Mouse (Mus musculus): Measurements from ENCODE around the gene Hoxb3. TPM values are rescaled to one million over a fixed set of nuclear protein-coding genes. Genes with fewer than 3 reads are reported as not detected.

Hoxb3 gene
- polyA plus RNA-seq, 1 experiment from 2014 or later: 8.2 TPM

- no peak for ATAC-seq (ENCODE audit: low FRiP score, low TSS enrichment)
- H3K4me3 ChIP-seq (ENCODE audit: low read length): peak overlapping the region; percentile 53
- H3K4me1 ChIP-seq (ENCODE audit: control insufficient read depth, insufficient read depth, low read length): peaks cover 58% of the 10 kb centered on the region
- H3K27ac ChIP-seq (ENCODE audit: low read depth, low read length): peak overlapping the region; percentile 100
- no peaks in the 10 kb centered on the region for H3K27me3 ChIP-seq (ENCODE audit: control insufficient read depth, insufficient read depth, low read length)
- WGBS: 7% methylated on average over 34 of the region's 35 CpGs
- H3K36me3 ChIP-seq (ENCODE audit: control insufficient read depth, insufficient read depth, low read length): peaks cover 34% of the 10 kb centered on the region
- peak overlapping the region; percentile 95 for H3K4me2 ChIP-seq (replicated peaks; ENCODE audit: low read depth, low read length)
- H3K9me3 ChIP-seq (ENCODE audit: control insufficient read depth, low read length): no peaks in the 10 kb centered on the region
- peak overlapping the region; percentile 99 for H3K9ac ChIP-seq (ENCODE audit: low read depth, low read length)
Observed at GRCm38 (mm10) chr11:96300354-96301063, 22.6 kb upstream of the Hoxb3 start.

- peaks cover 59% of the 10 kb centered on the region for H3K4me1 ChIP-seq (ENCODE audit: control insufficient read depth, insufficient read depth, low read length)
- no peaks in the 10 kb centered on the region for H3K9me3 ChIP-seq (ENCODE audit: control insufficient read depth, low read length)
- peak overlapping the region; percentile 99 for H3K9ac ChIP-seq (ENCODE audit: low read depth, low read length)
- peak overlapping the region; percentile 53 for H3K4me3 ChIP-seq (ENCODE audit: low read length)
- H3K4me2 ChIP-seq (replicated peaks; ENCODE audit: low read depth, low read length): peak overlapping the region; percentile 95
- H3K27me3 ChIP-seq (ENCODE audit: control insufficient read depth, insufficient read depth, low read length): no peaks in the 10 kb centered on the region
- peak overlapping the region; percentile 100 for H3K27ac ChIP-seq (ENCODE audit: low read depth, low read length)
- H3K36me3 ChIP-seq (ENCODE audit: control insufficient read depth, insufficient read depth, low read length): peaks cover 39% of the 10 kb centered on the region
- no peak for ATAC-seq (ENCODE audit: low FRiP score, low TSS enrichment)
- 14% methylated on average over 10 of the region's 10 CpGs for WGBS
Observed at GRCm38 (mm10) chr11:96301064-96301431, 22.1 kb upstream of the Hoxb3 start.

GRCm38 (mm10) chr11:96301837-96302236, 21.3 kb upstream of the Hoxb3 start:
- peaks cover 62% of the 10 kb centered on the region for H3K4me1 ChIP-seq (ENCODE audit: control insufficient read depth, insufficient read depth, low read length)

GRCm38 (mm10) chr11:96302381-96303150, 20.6 kb upstream of the Hoxb3 start:
- H3K9ac ChIP-seq (ENCODE audit: low read depth, low read length): peak overlapping the region; percentile 99
- no peaks in the 10 kb centered on the region for H3K9me3 ChIP-seq (ENCODE audit: control insufficient read depth, low read length)
- WGBS: 7% methylated on average over 23 of the region's 23 CpGs
- no peaks in the 10 kb centered on the region for H3K27me3 ChIP-seq (ENCODE audit: control insufficient read depth, insufficient read depth, low read length)
- ATAC-seq (ENCODE audit: low FRiP score, low TSS enrichment): no peak
- H3K36me3 ChIP-seq (ENCODE audit: control insufficient read depth, insufficient read depth, low read length): peaks cover 41% of the 10 kb centered on the region
- peak overlapping the region; percentile 100 for H3K27ac ChIP-seq (ENCODE audit: low read depth, low read length)
- peak overlapping the region; percentile 53 for H3K4me3 ChIP-seq (ENCODE audit: low read length)
- peak overlapping the region; percentile 95 for H3K4me2 ChIP-seq (replicated peaks; ENCODE audit: low read depth, low read length)
- H3K4me1 ChIP-seq (ENCODE audit: control insufficient read depth, insufficient read depth, low read length): peaks cover 55% of the 10 kb centered on the region

More at GRCm38 (mm10) chr11:96301837-96302236, 21.3 kb upstream of the Hoxb3 start:
- Histone ChIP-seq H3K9me3 (ENCODE audit: control insufficient read depth, low read length) (no peaks in the 10 kb centered on the region), H3K4me3 (ENCODE audit: low read length) (peak overlapping the region; percentile 53), H3K27ac (ENCODE audit: low read depth, low read length) (peak overlapping the region; percentile 100), H3K4me2 (replicated peaks; ENCODE audit: low read depth, low read length) (peak overlapping the region; percentile 95), H3K36me3 (ENCODE audit: control insufficient read depth, insufficient read depth, low read length) (peaks cover 41% of the 10 kb centered on the region), H3K9ac (ENCODE audit: low read depth, low read length) (peak overlapping the region; percentile 99), H3K27me3 (ENCODE audit: control insufficient read depth, insufficient read depth, low read length) (no peaks in the 10 kb centered on the region)
- 4% methylated on average over 15 of the region's 15 CpGs for WGBS
- no peak for ATAC-seq (ENCODE audit: low FRiP score, low TSS enrichment)

- peak; percentile 3 for ATAC-seq (ENCODE audit: low FRiP score, low TSS enrichment)
- Histone ChIP-seq H3K36me3 (ENCODE audit: control insufficient read depth, insufficient read depth, low read length) (peaks cover 41% of the 10 kb centered on the region), H3K4me1 (ENCODE audit: control insufficient read depth, insufficient read depth, low read length) (peaks cover 49% of the 10 kb centered on the region), H3K27me3 (ENCODE audit: control insufficient read depth, insufficient read depth, low read length) (no peaks in the 10 kb centered on the region), H3K4me3 (ENCODE audit: low read length) (peak within 1 kb of the TSS; percentile 53), H3K4me2 (replicated peaks; ENCODE audit: low read depth, low read length) (peak within 1 kb of the TSS; percentile 95), H3K9ac (ENCODE audit: low read depth, low read length) (peak within 1 kb of the TSS; percentile 99), H3K9me3 (ENCODE audit: control insufficient read depth, low read length) (no peaks in the 10 kb centered on the region), H3K27ac (ENCODE audit: low read depth, low read length) (peak within 1 kb of the TSS; percentile 100)
- WGBS: under 1% methylated on average over 69 of the region's 69 CpGs
Observed at GRCm38 (mm10) chr11:96303151-96304099, 19.7 kb upstream of the Hoxb3 start, which contains the start of gene Hoxb5. TSS of gene Hoxb5 (plus strand) at chr11:96303336.

GRCm38 (mm10) chr11:96304381-96305195, 18.5 kb upstream of the Hoxb3 start:
- H3K36me3 ChIP-seq (ENCODE audit: control insufficient read depth, insufficient read depth, low read length): peaks cover 41% of the 10 kb centered on the region
- peaks cover 58% of the 10 kb centered on the region for H3K4me1 ChIP-seq (ENCODE audit: control insufficient read depth, insufficient read depth, low read length)
- H3K4me3 ChIP-seq (ENCODE audit: low read length): peak overlapping the region; percentile 53
- peak overlapping the region; percentile 95 for H3K4me2 ChIP-seq (replicated peaks; ENCODE audit: low read depth, low read length)
- WGBS: 10% methylated on average over 38 of the region's 38 CpGs
- peak overlapping the region; percentile 99 for H3K9ac ChIP-seq (ENCODE audit: low read depth, low read length)
- H3K9me3 ChIP-seq (ENCODE audit: control insufficient read depth, low read length): no peaks in the 10 kb centered on the region
- peak overlapping the region; percentile 100 for H3K27ac ChIP-seq (ENCODE audit: low read depth, low read length)
- ATAC-seq (ENCODE audit: low FRiP score, low TSS enrichment): no peak
- H3K27me3 ChIP-seq (ENCODE audit: control insufficient read depth, insufficient read depth, low read length): no peaks in the 10 kb centered on the region

- Histone ChIP-seq H3K9ac (ENCODE audit: low read depth, low read length) (peak overlapping the region; percentile 99), H3K4me1 (ENCODE audit: control insufficient read depth, insufficient read depth, low read length) (peaks cover 51% of the 10 kb centered on the region), H3K36me3 (ENCODE audit: control insufficient read depth, insufficient read depth, low read length) (peaks cover 38% of the 10 kb centered on the region), H3K4me2 (replicated peaks; ENCODE audit: low read depth, low read length) (peak overlapping the region; percentile 95), H3K27me3 (ENCODE audit: control insufficient read depth, insufficient read depth, low read length) (no peaks in the 10 kb centered on the region), H3K9me3 (ENCODE audit: control insufficient read depth, low read length) (no peaks in the 10 kb centered on the region), H3K27ac (ENCODE audit: low read depth, low read length) (peak overlapping the region; percentile 100), H3K4me3 (ENCODE audit: low read length) (peak overlapping the region; percentile 53)
- WGBS: 19% methylated on average over 6 of the region's 6 CpGs
- ATAC-seq (ENCODE audit: low FRiP score, low TSS enrichment): no peak
Observed at GRCm38 (mm10) chr11:96305505-96306182, 17.5 kb upstream of the Hoxb3 start.

All from kidney, embryonic 14.5 days (tissue).